Mouse (Mus musculus) urinary bladder, postnatal 0 days (tissue): ENCODE data around the gene Slc1a4. TPM values are rescaled to one million over a fixed set of nuclear protein-coding genes. Genes with fewer than 3 reads are reported as not detected.

Experiments used
- polyA plus RNA-seq: library from polyadenylated mRNA; unstranded; fragments of >200 nt; fragmentation: Nextera tagmentation; extraction: Ambion mirVana; gene quantifications from 2 replicates; pipeline ENCODE4 v1.2.1, GENCODE M21; 2015

Gene Slc1a4
- 7.8 and 10.5 TPM in 2 replicates for polyA plus RNA-seq

GRCm38 (mm10) chr11:20332561-20333514, at the start of gene Slc1a4:
Gene Slc1a4, minus strand, starts transcription at chr11:20332713.

Other genes with a start within 250 kb of the Slc1a4 start
- 86.2 and 100 TPM in 2 replicates for gene Actr2, start 219.8 kb downstream of the Slc1a4 start, polyA plus RNA-seq
- 235 and 297 TPM in 2 replicates for gene Rab1a, start 131.3 kb downstream of the Slc1a4 start, polyA plus RNA-seq
- gene Cep68, start 83.3 kb downstream of the Slc1a4 start, polyA plus RNA-seq = 12.9 and 13.7 TPM in 2 replicates
- 26.5 and 29.8 TPM in 2 replicates for gene Sertad2, start 210.5 kb upstream of the Slc1a4 start, polyA plus RNA-seq